Mouse (Mus musculus): ENCODE measurements around the gene Coa3. TPM values are rescaled to one million over a fixed set of nuclear protein-coding genes. Genes with fewer than 3 reads are reported as not detected.
"Not testable (repeated sequence)": the region's sequence is repeated elsewhere in the genome, so short reads cannot be mapped to it uniquely, and the experiment has no call there.

The Coa3 gene
- 195 and 210 TPM in 2 replicates for polyA plus RNA-seq (2016; fragmentation: Nextera tagmentation; extraction: Ambion mirVana)

DNA sequence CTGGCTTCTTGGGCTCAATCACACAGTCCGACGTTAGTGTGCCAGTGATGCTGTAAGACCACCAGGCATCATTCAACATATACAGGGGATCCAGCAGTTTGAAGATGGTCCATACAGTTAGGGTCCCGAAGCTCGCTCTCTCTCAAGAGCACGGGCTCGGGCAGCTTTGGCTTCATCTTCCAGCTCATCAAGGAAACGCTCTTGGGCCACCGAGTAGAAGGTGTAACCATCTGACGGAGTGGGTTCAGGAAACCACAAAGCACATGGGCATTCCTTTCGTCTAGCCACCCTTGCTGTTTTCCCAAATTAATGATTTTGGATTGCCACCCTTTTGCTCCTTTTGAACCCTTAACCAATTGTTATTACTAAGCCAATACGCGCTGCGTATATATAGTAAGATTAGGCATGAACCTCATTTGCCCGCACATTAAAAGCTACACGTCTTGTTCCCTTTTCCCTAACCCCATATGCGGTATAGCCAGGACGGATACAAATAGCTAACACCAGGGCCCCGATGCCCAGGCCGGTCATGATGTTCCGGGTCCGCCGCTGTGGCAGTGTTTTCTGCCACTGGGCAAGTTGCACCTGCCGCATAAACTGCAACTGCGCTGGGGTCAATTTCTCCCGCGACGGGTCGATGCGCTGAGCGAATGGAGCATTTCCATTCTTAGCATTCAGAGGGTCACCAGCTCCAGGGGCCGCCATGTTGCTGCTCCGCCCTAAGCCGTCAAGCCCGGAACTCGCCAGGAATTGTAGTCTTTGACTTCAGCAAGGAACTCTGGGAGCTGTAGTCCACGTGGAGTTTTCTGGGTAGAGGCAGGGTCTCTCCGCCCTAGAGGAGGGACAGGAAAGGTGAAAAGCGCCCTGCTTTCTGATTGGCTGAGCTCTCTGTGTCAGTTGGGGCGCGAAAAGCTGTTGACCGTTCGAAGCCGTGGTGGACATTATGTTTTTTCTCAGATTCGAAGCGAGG, at the start of gene Coa3, which contains the start of gene Cntd1:
TSS of gene Coa3 (minus strand) at position 892 of the 970 bp plus-strand sequence.
TSS of gene Cntd1 (plus strand) at position 790 of the 970 bp plus-strand sequence.
- Histone ChIP-seq H3K4me3 (peak within 1 kb of the TSS; percentile 71), H3K27me3 (peaks cover 3% of the 10 kb centered on the region), H3K36me3 (0 out of 2 replicates have a peak, but pooled peaks cover 9% of the 10 kb centered on the region), H3K4me1 (peaks cover 28% of the 10 kb centered on the region), H3K4me2 (replicated peaks) (peak within 1 kb of the TSS; percentile 84), H3K9me3 (replicated peaks) (no peaks in the 10 kb centered on the region), H3K9ac (peak within 1 kb of the TSS; percentile 82), H3K27ac (no peak within 1 kb of the TSS; the same call in 1 of the 2 replicates)
- WGBS, result 12% methylated on average over 45 of the region's 45 CpGs
- ATAC-seq (ENCODE audit: low FRiP score), result peak; percentile 93

DNA sequence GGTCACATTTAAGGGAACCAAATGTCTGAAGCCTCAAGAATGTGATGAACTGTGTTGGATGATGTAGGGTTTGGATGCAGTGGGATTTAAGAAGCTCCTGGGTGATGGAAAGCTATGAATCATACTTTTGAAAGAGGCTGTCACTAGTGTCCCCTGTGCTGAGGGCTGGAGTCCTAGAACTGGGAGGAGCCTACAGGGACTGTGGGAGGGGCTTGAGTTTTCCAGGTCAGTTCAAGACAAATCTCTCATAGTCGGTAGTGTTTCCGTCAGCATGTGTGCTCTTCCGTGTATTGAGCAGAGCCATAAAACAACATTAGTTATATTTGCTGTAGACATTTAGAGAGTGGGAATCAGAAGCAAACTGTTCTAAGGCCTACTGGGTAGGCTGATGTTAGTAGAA, 48.4 kb upstream of the Coa3 start:
- Histone ChIP-seq H3K27ac (no peak overlapping the region), H3K36me3 (peaks cover 39% of the 10 kb centered on the region), H3K9me3 (replicated peaks) (no peaks in the 10 kb centered on the region), H3K9ac (no peak overlapping the region), H3K4me2 (replicated peaks) (no peak overlapping the region), H3K27me3 (no peaks in the 10 kb centered on the region), H3K4me1 (no peaks in the 10 kb centered on the region), H3K4me3 (no peak overlapping the region)
- 51% methylated on average over 3 of the region's 3 CpGs for WGBS
- no peak for ATAC-seq (ENCODE audit: low FRiP score)

DNA sequence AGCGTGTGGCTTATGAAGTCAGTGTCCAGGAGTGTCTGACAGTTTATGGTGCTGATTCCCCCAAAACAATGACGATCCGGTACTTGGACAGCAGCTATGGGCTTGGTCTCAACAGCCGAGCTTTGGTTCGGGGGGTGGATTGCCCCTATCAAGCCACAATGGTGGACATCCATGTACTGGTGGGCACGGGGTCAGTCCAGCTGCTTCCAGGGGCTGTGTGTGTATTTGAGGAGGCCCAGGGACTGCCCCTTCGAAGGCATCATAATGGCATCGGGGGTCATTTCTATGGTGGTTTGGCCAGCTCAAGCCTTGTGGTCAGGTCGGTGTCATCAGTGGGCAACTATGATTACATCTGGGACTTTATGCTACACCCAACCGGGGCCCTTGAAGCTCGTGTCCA, 47.2 kb upstream of the Coa3 start:
- WGBS, result 86% methylated on average over 11 of the region's 11 CpGs
- H3K9me3 ChIP-seq (replicated peaks), result no peaks in the 10 kb centered on the region
- ATAC-seq (ENCODE audit: low FRiP score), result no peak
- peaks cover 50% of the 10 kb centered on the region for H3K36me3 ChIP-seq
- no peak overlapping the region for H3K4me3 ChIP-seq
- no peaks in the 10 kb centered on the region for H3K27me3 ChIP-seq
- no peak overlapping the region for H3K4me2 ChIP-seq (replicated peaks)
- no peak overlapping the region for H3K27ac ChIP-seq
- H3K4me1 ChIP-seq, result no peaks in the 10 kb centered on the region
- no peak overlapping the region for H3K9ac ChIP-seq

DNA sequence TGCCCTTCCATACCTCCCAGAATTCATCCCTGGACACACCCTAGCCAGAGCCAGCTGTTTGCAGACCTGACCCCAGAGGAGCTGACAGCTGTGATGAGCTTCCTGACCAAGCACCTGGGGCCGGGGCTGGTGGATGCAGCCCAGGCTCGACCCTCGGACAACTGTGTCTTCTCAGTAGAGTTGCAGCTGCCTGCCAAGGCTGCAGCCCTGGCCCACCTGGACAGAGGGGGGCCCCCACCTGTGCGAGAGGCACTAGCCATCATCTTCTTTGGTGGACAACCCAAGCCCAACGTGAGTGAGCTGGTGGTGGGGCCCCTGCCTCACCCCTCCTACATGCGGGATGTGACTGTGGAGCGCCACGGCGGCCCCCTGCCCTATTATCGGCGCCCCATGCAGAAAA, 46.3 kb upstream of the Coa3 start:
- ATAC-seq (ENCODE audit: low FRiP score); H3K9ac ChIP-seq; H3K4me2 ChIP-seq (replicated peaks); H3K4me1 ChIP-seq; H3K27ac ChIP-seq; H3K4me3 ChIP-seq; H3K9me3 ChIP-seq (replicated peaks); H3K27me3 ChIP-seq: not testable (repeated sequence)
- peaks cover 60% of the 10 kb centered on the region for H3K36me3 ChIP-seq
- 94% methylated on average over 11 of the region's 11 CpGs for WGBS

DNA sequence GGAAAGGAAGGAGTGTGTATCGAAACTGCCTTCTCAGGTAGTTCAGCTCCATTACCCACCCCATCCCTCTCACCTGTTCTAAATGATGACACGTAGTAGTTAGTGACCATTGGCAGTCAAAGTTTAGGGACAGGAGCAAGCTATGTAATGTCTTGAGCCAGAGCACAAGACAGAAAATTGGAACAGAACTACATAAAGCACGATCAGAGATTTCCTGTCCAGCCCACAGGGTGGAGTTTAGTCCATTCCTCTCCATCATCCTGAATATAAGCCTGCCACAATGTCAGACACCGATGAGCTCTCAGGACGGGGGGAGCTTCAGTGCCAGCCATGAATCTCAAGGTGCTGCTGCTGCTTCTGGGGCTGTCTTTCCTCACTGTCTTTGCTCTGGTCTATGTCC, 45.8 kb upstream of the Coa3 start, which contains the start of gene Aoc2:
TSS of gene Aoc2 (plus strand) at position 301 of the 400 bp plus-strand sequence.
- H3K36me3 ChIP-seq, result peaks cover 64% of the 10 kb centered on the region
- H3K4me3 ChIP-seq, result no peak within 1 kb of the TSS
- no peaks in the 10 kb centered on the region for H3K27me3 ChIP-seq
- H3K9me3 ChIP-seq (replicated peaks), result no peaks in the 10 kb centered on the region
- no peak within 1 kb of the TSS for H3K27ac ChIP-seq
- H3K4me2 ChIP-seq (replicated peaks), result no peak within 1 kb of the TSS
- ATAC-seq (ENCODE audit: low FRiP score), result no peak
- H3K4me1 ChIP-seq, result no peaks in the 10 kb centered on the region
- WGBS, result 96% methylated on average over 5 of the region's 5 CpGs
- no peak within 1 kb of the TSS for H3K9ac ChIP-seq

DNA sequence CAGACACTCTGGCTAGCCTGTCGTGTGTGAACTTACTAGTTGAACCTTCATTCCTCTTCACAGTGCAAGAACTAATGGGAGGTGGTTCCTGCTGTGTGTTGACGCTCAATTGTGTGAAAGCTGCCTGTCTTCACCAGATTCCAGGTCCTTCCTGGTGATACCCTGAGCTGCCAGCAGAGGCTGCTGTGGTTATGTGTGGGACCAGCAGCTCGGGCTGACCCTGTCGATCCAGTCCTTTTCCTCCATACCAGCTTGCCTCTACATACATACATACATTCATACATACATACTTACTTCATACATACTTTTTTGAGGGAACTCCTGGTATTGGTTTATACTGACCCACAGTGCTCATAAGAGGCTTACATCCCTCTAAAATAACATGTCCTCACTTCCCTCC, 44.7 kb upstream of the Coa3 start:
- H3K4me1 ChIP-seq, result no peaks in the 10 kb centered on the region
- no peak overlapping the region for H3K4me3 ChIP-seq
- H3K27me3 ChIP-seq, result no peaks in the 10 kb centered on the region
- no peak for ATAC-seq (ENCODE audit: low FRiP score)
- H3K9ac ChIP-seq, result no peak overlapping the region
- H3K36me3 ChIP-seq, result peaks cover 76% of the 10 kb centered on the region
- WGBS, result 14% methylated on average over 4 of the region's 4 CpGs
- H3K9me3 ChIP-seq (replicated peaks), result no peaks in the 10 kb centered on the region
- no peak overlapping the region for H3K27ac ChIP-seq
- no peak overlapping the region for H3K4me2 ChIP-seq (replicated peaks)

DNA sequence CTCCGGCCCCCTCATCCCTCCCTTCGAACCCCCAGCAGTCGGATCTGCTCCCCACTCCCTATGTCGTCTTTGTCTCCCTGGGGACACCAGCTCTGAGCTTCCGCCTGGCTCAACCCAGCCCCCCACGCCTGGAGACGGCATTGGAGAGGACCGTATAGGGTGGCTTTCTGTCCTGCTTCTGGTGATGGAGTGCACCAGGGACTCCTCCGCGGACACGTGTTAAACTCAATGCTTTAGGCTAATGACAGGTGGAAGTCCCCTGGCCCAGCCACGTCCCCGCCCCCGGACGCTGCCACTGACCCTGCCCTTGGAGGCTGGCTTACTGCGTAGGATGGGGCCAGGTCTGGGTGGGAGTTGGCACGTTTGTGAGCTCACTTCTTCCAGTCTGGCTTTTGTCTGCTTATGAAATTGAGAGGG, 37.6 kb upstream of the Coa3 start:
- ATAC-seq (ENCODE audit: low FRiP score), result peak; percentile 73
- Histone ChIP-seq H3K4me1 (peaks cover 16% of the 10 kb centered on the region), H3K36me3 (peaks cover 34% of the 10 kb centered on the region), H3K27ac (peak overlapping the region; percentile 77), H3K9ac (peak overlapping the region; percentile 96), H3K4me3 (peak overlapping the region; percentile 97), H3K9me3 (replicated peaks) (no peaks in the 10 kb centered on the region), H3K27me3 (no peaks in the 10 kb centered on the region), H3K4me2 (replicated peaks) (peak overlapping the region; percentile 99)
- under 1% methylated on average over 17 of the region's 17 CpGs for WGBS

DNA sequence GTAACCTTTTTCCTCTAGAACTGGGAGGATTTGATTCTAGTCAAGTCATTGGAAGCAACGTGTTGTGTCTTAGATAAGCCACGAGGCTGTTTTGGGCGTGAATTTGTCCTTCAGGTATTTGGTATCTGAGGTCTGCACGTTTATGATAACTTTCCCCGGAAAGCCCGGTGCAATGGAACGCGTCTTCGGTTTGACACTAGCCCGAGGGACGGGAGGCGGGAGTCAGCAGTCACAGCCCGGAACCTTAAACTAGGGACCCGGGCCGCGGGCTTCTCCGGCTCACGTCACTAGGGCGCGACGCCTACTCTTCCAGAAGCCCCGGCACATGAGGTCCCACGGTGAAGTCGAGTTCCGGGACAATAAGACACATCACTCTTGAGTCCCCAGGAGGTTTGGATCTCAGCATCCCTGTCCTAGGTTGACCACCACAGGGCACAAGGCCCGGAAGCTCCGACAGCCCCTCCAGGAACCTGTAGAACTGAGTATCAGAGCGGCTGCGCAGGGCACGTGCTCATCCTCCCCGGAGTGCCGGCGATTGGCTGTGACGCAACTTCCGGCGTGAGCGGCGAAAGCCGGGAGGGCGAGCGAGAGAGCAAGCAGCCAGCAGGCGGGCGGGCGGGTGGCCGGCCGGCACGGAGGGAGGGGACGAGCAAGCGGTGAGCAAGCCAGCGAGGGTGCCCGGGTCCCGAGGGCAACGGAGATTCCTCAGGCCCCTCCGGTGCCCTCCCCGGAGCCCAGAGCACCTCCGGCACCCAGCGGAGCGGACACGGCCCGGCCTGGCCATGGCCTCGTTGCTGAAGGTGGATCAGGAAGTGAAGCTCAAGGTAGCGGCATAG, 37.0 kb upstream of the Coa3 start, which contains the start of gene Psme3:
TSS of gene Psme3 (plus strand) at position 549 of the 836 bp plus-strand sequence.
- peak within 1 kb of the TSS; percentile 99 for H3K4me2 ChIP-seq (replicated peaks)
- WGBS, result under 1% methylated on average over 61 of the region's 62 CpGs
- peaks cover 16% of the 10 kb centered on the region for H3K4me1 ChIP-seq
- peak; percentile 95 for ATAC-seq (ENCODE audit: low FRiP score)
- H3K9ac ChIP-seq, result peak within 1 kb of the TSS; percentile 96
- H3K4me3 ChIP-seq, result peak within 1 kb of the TSS; percentile 97
- H3K27ac ChIP-seq, result peak within 1 kb of the TSS; percentile 77
- H3K36me3 ChIP-seq, result peaks cover 28% of the 10 kb centered on the region
- H3K27me3 ChIP-seq, result no peaks in the 10 kb centered on the region
- H3K9me3 ChIP-seq (replicated peaks), result no peaks in the 10 kb centered on the region

DNA sequence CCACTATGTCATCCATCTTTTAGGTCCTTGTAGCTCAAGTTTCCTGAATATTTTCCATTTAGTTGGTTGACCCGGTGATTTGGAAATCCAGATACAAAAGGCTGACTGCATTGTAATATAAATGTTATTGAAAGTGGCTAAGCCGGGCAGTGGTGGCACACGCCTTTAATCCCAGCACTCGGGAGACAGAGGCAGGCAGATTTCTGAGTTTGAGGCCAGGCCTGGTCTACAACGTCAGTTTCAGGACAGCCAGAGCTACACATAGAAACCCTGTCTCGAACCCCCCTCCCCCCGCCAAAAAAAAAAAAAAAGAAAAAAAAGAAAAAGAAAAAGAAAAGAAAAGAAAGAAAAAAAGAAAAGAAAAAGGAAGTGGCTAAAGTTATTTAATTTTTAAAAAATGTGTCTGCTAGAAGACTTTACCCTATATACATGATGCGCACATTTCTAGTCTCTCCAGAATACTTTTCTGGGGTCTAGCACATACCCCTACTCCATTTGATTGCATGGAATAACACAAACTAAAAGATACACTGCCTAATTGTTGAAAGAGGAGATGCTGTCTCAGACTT, 36.3 kb upstream of the Coa3 start:
- Histone ChIP-seq H3K27ac (peak overlapping the region; percentile 77), H3K9me3 (replicated peaks) (no peaks in the 10 kb centered on the region), H3K27me3 (no peaks in the 10 kb centered on the region), H3K36me3 (peaks cover 20% of the 10 kb centered on the region), H3K4me2 (replicated peaks) (peak overlapping the region; percentile 99), H3K4me3 (peak overlapping the region; percentile 97), H3K9ac (peak overlapping the region; percentile 96; the same call in 1 of the 2 replicates), H3K4me1 (peaks cover 16% of the 10 kb centered on the region)
- WGBS, result 76% methylated on average over 8 of the region's 8 CpGs
- peak; percentile 7; the same call in 1 of the 2 replicates for ATAC-seq (ENCODE audit: low FRiP score)

DNA sequence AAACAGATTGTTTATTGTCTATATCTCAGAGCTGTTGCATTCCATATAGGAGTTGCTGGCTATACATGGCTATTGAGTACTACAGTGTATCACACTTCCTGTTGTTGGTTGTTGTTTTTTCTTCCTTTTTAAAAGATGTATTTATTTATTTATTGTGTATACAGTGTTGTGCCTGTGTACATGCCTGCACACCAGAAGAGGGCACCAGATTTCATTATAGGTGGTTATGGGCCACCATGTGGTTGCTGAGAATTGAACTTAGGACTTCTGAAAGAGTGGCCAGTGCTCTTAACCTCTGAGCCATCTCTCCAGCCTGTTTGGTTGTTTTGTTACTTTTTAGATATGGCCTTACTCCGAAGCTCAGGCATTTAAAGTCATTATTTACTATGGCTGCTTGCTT, 35.7 kb upstream of the Coa3 start:
- 100% methylated on average over 1 of the region's 1 CpGs for WGBS
- no peak for ATAC-seq (ENCODE audit: low FRiP score)

DNA sequence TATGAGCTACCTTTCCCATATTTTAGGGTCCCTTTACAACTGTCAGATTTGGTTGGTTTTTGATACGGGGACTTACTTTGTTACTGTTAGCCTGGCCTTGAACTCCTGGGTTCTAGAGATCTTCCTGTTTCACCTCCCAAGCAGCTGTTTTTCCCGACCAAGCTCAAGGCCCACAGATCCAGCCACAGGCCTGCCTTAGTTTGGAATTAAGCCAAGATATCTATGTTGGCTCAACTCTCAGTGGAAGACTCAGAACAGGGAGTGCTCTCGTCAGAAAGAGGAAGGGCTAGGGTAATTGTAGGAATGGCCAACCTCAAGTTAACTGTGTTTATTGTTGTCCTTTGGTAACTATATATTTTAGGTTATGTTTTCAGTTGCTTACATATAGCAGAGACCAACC, 33.2 kb upstream of the Coa3 start:
- H3K4me2 ChIP-seq (replicated peaks), result no peak overlapping the region
- H3K27ac ChIP-seq, result no peak overlapping the region
- no peak for ATAC-seq (ENCODE audit: low FRiP score)
- H3K36me3 ChIP-seq, result no peaks in the 10 kb centered on the region
- no peak overlapping the region for H3K9ac ChIP-seq
- peaks cover 7% of the 10 kb centered on the region for H3K4me1 ChIP-seq
- WGBS, result 74% methylated on average over 3 of the region's 3 CpGs
- no peak overlapping the region for H3K4me3 ChIP-seq
- H3K27me3 ChIP-seq, result no peaks in the 10 kb centered on the region
- no peaks in the 10 kb centered on the region for H3K9me3 ChIP-seq (replicated peaks)

More for the DNA sequence above, 35.7 kb upstream of the Coa3 start:
- H3K9me3 ChIP-seq (replicated peaks), result no peaks in the 10 kb centered on the region
- H3K4me1 ChIP-seq, result peaks cover 16% of the 10 kb centered on the region
- H3K27ac ChIP-seq, result no peak overlapping the region
- H3K9ac ChIP-seq, result no peak overlapping the region
- H3K4me2 ChIP-seq (replicated peaks), result no peak overlapping the region
- H3K4me3 ChIP-seq, result no peak overlapping the region
- peaks cover 14% of the 10 kb centered on the region for H3K36me3 ChIP-seq
- no peaks in the 10 kb centered on the region for H3K27me3 ChIP-seq
